Comparison of ENCODE assay signal across 24 mouse cellular contexts in genomic region chr1:155207859-155208258, GRCm38 (mm10). TPM values are rescaled to one million over a fixed set of nuclear protein-coding genes. Genes with fewer than 3 reads are reported as not detected.
"Had no signal": no experiment of that assay in that cellular context is flagged by ENCODE, and none has a peak within 500 bp of the region (broad histone marks: within the 10 kb centered on the region; RNA-seq: fewer than 3 reads in every experiment).

No protein-coding gene starts in this region.

- H3K27ac ChIP-seq: layer of hippocampus, adult 2 months; limb, embryonic 12.5 days; liver, embryonic 12.5 days; liver, embryonic 15.5 days; midbrain, embryonic 10.5 days; midbrain, embryonic 13.5 days; neural tube, embryonic 13.5 days; stomach, embryonic 15.5 days had no signal

- H3K9ac ChIP-seq: kidney, embryonic 15.5 days; limb, embryonic 12.5 days; liver, embryonic 12.5 days; liver, embryonic 15.5 days; lung, embryonic 15.5 days; midbrain, embryonic 13.5 days; neural tube, embryonic 13.5 days; stomach, embryonic 15.5 days had no signal

- ATAC-seq: liver, embryonic 12.5 days; midbrain, embryonic 13.5 days; midbrain, embryonic 16.5 days had no signal

- H3K4me3 ChIP-seq: kidney, embryonic 15.5 days; layer of hippocampus, adult 2 months; limb, embryonic 12.5 days; liver, embryonic 12.5 days; liver, embryonic 15.5 days; lung, embryonic 15.5 days; megakaryocyte, embryonic 14.5 days; midbrain, embryonic 10.5 days; midbrain, embryonic 13.5 days; myocyte; neural tube, embryonic 13.5 days; stomach, embryonic 15.5 days had no signal

- H3K4me2 ChIP-seq: kidney, embryonic 15.5 days; limb, embryonic 12.5 days; liver, embryonic 12.5 days; liver, embryonic 15.5 days; lung, embryonic 15.5 days; midbrain, embryonic 13.5 days; neural tube, embryonic 13.5 days; stomach, embryonic 15.5 days had no signal

- DNase-seq: kidney, postnatal 25 days; layer of hippocampus, adult 9-11 months; liver; lung, adult 18-20 months; lung, postnatal 10 days; lung, postnatal 36 days; retina, postnatal 1 day; right cerebral cortex, postnatal 25 days; spleen, adult 18-20 months; thymus, postnatal 25 days had no signal

- H3K9me3 ChIP-seq: kidney, embryonic 15.5 days; limb, embryonic 12.5 days; liver, embryonic 12.5 days; liver, embryonic 15.5 days; lung, embryonic 15.5 days; megakaryocyte, embryonic 14.5 days; midbrain, embryonic 10.5 days; midbrain, embryonic 13.5 days; neural tube, embryonic 13.5 days; stomach, embryonic 15.5 days had no signal

- H3K36me3 ChIP-seq: liver, embryonic 15.5 days had no signal

- H3K4me1 ChIP-seq: liver, embryonic 15.5 days had no signal

- H3K27me3 ChIP-seq: kidney, embryonic 15.5 days; limb, embryonic 12.5 days; liver, embryonic 12.5 days; liver, embryonic 15.5 days; lung, embryonic 15.5 days; midbrain, embryonic 13.5 days; neural tube, embryonic 13.5 days; stomach, embryonic 15.5 days had no signal

RNA-seq across cellular contexts. Expression of gene BC034090, which starts 36.4 kb away (rescaled TPM):
- total RNA-seq: neutrophil, adult 5-6 weeks had no signal
